Mouse (Mus musculus) layer of hippocampus, adult 9-10 months (tissue): ENCODE data around the gene BC048679.

ENCODE experiments used
- DNase-seq: peaks from one replicate; pipeline ENCODE4 v3.0.0; 2022; ENCODE audit warnings: low spot score

The BC048679 gene

DNA sequence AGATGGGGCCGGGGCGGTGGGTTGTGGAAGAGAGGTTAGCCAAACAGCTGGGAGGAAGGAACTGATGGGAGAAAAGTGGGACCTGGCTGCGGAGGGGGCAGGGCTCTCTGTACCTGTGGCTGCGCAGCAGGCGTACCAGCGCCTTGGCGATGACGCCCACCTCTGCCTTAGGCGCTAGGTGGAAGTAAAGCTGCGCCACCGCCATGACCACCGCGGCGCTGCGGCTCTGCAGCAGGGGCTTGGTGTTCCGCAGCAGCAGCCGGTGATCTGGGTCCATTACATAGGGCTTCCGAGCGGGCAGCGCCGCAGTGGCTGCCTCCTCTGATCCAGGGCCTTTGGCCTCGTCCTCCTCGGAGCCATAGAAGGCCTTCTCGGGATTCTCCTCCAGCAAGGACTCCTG is 21.2 kb downstream of the BC048679 start:
- no peak for DNase-seq

DNA sequence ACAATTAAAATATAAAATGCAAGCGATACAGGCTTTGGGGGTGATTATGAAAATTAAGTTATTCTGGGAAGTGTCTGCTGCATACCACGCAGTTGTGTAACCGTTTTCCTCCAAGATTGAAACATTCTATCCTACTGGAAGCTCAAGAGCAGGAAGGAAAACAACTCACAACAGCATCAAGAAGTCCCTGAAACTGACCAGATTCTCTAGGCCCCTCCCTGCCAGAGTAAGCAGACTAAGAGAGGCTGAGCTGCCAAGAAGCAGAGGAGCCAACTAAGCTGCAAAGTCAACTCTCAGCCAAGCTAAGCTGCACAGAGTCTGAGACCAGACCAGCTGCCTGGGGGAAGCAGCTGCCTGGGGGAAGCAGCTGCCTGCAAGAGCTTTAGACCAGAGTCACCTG is 22.9 kb downstream of the BC048679 start:
- DNase-seq = no peak

DNA sequence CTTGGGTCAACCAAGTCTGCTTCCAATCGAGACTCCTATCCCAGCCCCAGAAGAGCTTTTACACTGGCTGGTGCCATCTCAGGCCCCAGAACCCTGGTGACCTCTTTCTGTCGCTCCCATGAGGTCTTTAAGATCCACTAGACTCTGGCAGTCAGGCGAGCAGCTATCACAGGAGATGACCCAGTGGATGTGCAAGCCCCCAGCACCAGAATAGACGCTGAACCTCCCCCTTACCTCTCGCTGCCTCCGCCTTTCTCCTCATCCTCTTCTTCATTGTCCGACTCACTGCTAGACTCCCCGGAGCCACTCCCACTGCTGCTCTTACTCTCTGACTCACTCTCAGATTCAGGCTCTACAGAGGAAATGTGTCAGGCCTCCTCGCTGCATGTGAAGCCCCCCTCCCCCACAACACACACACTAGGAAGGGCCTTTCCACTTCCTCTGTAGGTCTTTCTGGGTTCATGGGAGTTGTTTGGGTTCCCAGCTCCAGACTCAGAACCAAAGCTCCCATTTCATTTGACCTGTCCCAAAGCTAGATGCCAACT is 33.1 kb downstream of the BC048679 start:
- no peak for DNase-seq

DNA sequence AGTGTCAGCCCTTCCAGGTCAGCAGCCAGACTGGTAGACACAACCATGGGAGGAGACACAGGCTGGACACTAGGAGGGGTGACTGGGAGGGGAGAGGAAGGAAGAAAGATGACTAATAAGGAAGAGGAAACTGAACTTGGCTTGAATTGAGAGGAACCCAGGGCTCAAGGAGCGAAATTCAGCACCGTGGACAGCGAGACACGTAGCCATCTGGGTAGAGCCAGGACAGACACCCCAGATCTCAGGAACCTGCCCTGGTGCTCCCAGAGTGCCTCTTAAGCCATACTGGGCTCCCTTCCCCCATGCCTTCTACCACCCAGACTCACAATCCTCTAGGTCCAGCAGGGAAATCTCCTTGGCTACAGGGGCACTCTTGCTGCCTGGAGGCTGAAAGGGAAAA is 34.0 kb downstream of the BC048679 start:
- no peak for DNase-seq

DNA sequence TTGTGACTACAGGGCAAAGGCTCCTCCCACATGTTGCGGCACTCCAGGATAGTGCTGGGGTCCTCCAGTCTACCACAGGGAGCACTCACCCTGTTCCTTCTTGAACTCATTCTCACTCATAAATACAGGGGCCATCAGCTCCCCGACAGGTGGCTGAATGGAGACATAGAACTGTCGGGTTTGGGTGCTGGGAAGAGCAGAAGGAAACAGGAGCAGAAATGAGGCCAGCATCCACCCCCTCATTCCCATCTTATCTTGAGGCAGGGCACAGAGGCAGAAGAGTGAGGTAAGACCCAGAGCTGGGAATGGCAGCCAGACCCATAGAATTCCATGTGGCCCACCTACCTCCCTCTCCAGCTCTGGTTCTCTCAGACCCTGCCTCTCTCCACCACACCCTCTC is 35.3 kb downstream of the BC048679 start:
- DNase-seq = no peak

DNA sequence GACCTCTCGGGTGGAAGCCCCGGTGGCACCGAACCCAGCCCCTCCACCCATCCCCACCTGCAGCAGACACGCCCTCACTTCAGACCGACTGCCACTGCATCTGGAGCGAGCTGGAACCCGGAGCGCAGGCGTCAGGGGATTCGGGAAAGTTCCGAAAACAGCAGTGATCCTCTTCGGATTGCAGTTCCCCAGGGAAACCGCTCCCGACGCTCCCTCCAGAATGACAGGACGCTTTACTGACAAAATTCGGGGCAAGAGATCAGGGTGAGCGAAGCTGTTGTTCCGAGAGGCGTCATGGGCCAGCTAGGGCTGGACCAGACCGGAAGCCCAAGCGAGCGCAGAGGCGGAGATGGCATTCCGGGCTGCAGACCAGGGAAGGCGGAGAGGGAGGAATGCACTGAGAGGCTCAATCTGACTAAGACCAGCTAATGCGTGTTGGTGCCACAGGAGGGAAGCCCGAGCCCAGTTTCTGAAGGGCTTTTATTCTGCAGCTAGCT is 42.9 kb downstream of the BC048679 start, which contains the start of gene Cpeb1:
Cpeb1 (minus strand) TSS at position 311 of the 497 bp plus-strand sequence.
- DNase-seq = peak; percentile 59

DNA sequence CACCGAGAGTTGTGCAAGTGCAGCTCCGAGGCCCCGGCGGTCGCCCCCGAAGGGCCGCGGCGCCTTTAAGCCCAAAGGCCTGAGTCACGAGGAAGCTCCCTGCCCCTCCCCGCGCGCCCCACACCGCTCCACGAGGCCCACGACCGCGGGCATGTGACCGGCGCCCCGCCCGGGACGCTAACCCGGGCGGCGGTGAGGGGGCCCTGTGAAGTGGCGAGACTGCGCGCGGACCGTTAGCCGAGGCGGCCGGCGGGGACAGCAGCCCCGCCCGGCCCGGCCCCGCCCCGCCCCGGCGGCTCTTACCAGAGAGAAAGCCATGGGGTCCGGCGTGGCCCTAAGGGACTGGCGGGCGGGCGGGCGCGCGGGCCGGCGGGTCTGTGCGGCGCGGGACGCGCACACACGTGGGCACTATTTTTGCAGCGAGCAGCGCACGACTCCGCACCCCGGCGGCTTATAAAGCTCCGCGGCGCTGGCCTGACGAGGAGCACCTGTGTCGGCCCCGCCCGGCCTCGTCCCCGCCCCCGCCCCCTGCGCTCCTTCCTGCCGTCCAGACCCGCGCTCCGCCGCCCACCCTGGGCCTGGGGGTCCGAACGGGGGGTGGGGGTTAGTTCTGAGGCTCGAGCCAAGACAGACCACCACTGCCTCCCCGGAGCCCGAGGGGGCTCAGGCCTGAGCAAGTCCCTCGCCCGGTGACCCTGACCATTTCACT is 43.6 kb downstream of the BC048679 start:
- DNase-seq = no peak

DNA sequence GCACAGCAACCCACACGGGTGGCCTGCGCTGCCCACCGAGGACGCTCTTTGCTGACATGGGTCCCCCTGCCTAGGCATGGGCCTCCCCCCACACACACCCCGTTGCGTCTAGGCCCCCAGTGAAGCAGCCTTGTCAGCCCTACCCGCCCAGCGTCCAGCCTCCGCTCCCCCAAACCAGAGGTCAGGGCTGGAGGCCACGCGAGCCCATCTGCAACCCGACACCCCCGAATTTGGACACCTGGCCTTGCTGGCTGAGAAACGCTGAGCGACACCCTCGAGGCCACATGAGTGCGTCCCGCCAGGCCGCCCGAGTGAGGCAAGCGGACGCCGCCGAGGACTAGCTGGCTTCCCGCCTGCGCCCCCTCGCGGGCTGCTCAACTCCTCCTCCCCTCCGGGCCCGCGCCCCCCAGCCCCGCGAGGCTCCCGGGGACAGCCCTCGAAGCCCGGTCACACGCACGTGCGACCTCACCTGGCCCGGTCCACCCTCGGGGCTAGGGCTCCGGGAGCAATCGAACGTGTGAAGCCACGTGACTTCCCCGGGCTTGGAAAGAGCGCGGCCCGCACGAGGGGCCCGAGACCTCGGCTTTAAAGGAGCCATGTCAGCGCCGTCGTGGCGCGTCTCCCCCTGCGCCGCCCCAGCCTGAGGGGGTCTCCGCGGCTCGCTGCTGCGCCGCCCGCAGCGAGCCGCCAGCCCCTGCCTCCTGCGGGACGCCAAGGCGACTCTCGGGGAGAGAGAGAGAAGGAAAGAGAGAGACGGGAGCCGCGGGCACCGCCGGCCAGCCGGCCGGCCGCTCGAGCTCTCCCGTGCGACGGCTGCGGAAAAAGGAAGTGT is 44.4 kb downstream of the BC048679 start:
- no peak for DNase-seq

DNA sequence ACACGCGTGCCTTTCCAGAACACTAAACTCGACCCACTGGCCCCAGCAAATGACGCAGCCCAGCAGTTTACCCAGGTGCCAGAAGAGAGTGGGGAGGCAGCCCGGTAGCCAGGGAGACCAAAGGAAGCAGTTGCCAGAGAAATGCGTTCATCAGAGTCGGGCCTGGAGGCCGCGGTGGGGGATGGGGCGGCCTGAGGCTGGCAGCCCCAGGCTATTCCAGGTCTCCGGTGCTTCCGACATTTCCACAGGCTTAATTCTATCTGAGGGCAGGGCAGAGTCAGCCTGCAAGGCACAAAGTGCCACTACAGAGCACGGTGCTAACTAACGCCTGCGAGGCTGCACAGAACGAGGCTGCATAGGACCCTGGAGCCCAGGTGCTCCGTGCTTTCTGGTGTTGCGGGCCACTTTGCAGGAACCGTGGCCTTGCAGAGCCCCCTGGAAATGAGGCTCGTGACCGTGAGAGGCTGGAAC is 45.1 kb downstream of the BC048679 start:
- no peak for DNase-seq
